Mouse (Mus musculus) forebrain, embryonic 16.5 days (tissue): Measurements from ENCODE around the gene Fus. TPM values are rescaled to one million over a fixed set of nuclear protein-coding genes. Genes with fewer than 3 reads are reported as not detected.

Experiments used
- ATAC-seq: fragments of 200-750 bp; cut with Nextera tagmentation; 2 replicates; pipeline ENCODE4 v1.8.0; 2017; ENCODE audit warnings: mild to moderate bottlenecking, moderate library complexity
- H3K27ac ChIP-seq: fragments of 300-500 bp; sonication (generic); 2 replicates; pipeline ENCODE4 v1.5.1; 2014; ENCODE audit warnings: low read length, control low read depth
- H3K27me3 ChIP-seq: fragments of 300-500 bp; sonication (generic); replicated peaks from 2 replicates; pipeline ENCODE4 v1.6.1; 2014; ENCODE audit warnings: low read length; ENCODE audit not compliant: control insufficient read depth, insufficient read depth
- H3K36me3 ChIP-seq: fragments of 300-500 bp; sonication (generic); 2 replicates; pipeline ENCODE4 v1.6.1; 2014; ENCODE audit not compliant: control insufficient read depth, insufficient read depth
- H3K4me1 ChIP-seq: fragments of 300-500 bp; sonication (generic); replicated peaks from 2 replicates; pipeline ENCODE4 v1.6.1; 2014; ENCODE audit warnings: low read length; ENCODE audit not compliant: control insufficient read depth, insufficient read depth
- H3K4me2 ChIP-seq: fragments of 300-500 bp; sonication (generic); 2 replicates; pipeline ENCODE4 v1.6.1; 2014; ENCODE audit warnings: mild to moderate bottlenecking, low read length, control low read depth
- H3K4me3 ChIP-seq: fragments of 300-500 bp; sonication (generic); replicated peaks from 2 replicates; pipeline ENCODE4 v1.5.1; 2014; ENCODE audit warnings: mild to moderate bottlenecking, low read length, control low read depth
- H3K9ac ChIP-seq: fragments of 300-500 bp; sonication (generic); replicated peaks from 2 replicates; pipeline ENCODE4 v1.6.1; 2014; ENCODE audit warnings: low read depth, low read length, control low read depth
- H3K9me3 ChIP-seq: fragments of 300-500 bp; sonication (generic); 2 replicates; pipeline ENCODE4 v1.6.1; 2016; ENCODE audit warnings: low read length; ENCODE audit not compliant: control insufficient read depth
- WGBS: fragments of 180-500 bp; shearing (Covaris S2); extraction: QIAGEN DNeasy Blood & Tissue Kit; methylation state at CpG from one replicate; pipeline ENCODE4 v1.1.7; 2014; 5-methylcytosine and 5-hydroxymethylcytosine counted together
- polyA plus RNA-seq: library from polyadenylated mRNA; unstranded; fragments of >200 nt; fragmentation: Nextera tagmentation; extraction: Ambion mirVana; gene quantifications from 2 replicates; pipeline ENCODE4 v1.2.1, GENCODE M21; 2015

Fus gene
- polyA plus RNA-seq: 342 and 386 TPM in 2 replicates

GRCm38 (mm10) chr7:127967004-127967921, at the start of gene Fus:
TSS of gene Fus (plus strand) at chr7:127967457.
- H3K4me1 ChIP-seq: peaks cover 22% of the 10 kb centered on the region
- no peaks in the 10 kb centered on the region for H3K27me3 ChIP-seq
- H3K4me2 ChIP-seq: peak within 1 kb of the TSS; percentile 80
- peaks cover 15% of the 10 kb centered on the region for H3K36me3 ChIP-seq
- H3K27ac ChIP-seq: peak within 1 kb of the TSS; percentile 97
- peak; percentile 94 for ATAC-seq
- H3K9me3 ChIP-seq: no peaks in the 10 kb centered on the region
- under 1% methylated on average over 86 of the region's 92 CpGs for WGBS
- peak within 1 kb of the TSS; percentile 93 for H3K4me3 ChIP-seq
- H3K9ac ChIP-seq: peak within 1 kb of the TSS; percentile 93

- no peak overlapping the region for H3K4me2 ChIP-seq
- H3K27me3 ChIP-seq: no peaks in the 10 kb centered on the region
- no peak overlapping the region for H3K9ac ChIP-seq
- ATAC-seq: no peak
- no peaks in the 10 kb centered on the region for H3K9me3 ChIP-seq
- peaks cover 2% of the 10 kb centered on the region for H3K4me1 ChIP-seq
- H3K36me3 ChIP-seq: peaks cover 15% of the 10 kb centered on the region
- 55% methylated on average over 3 of the region's 3 CpGs for WGBS
- H3K27ac ChIP-seq: no peak overlapping the region
- H3K4me3 ChIP-seq: no peak overlapping the region
Measured at GRCm38 (mm10) chr7:127918203-127918602, 49.1 kb upstream of the Fus start.

- H3K9me3 ChIP-seq: no peaks in the 10 kb centered on the region
- H3K27me3 ChIP-seq: no peaks in the 10 kb centered on the region
- no peak overlapping the region for H3K4me3 ChIP-seq
- ATAC-seq: no peak
- H3K4me1 ChIP-seq: no peaks in the 10 kb centered on the region
- peaks cover 15% of the 10 kb centered on the region for H3K36me3 ChIP-seq
- H3K27ac ChIP-seq: no peak overlapping the region
- H3K9ac ChIP-seq: no peak overlapping the region
- 78% methylated on average over 7 of the region's 7 CpGs for WGBS
- no peak overlapping the region for H3K4me2 ChIP-seq
Measured at GRCm38 (mm10) chr7:127919290-127919689, 48.0 kb upstream of the Fus start.

GRCm38 (mm10) chr7:127921516-127921915, 45.7 kb upstream of the Fus start:
- 69% methylated on average over 8 of the region's 8 CpGs for WGBS
- Histone ChIP-seq H3K27me3 (no peaks in the 10 kb centered on the region), H3K4me3 (no peak overlapping the region), H3K4me2 (no peak overlapping the region), H3K27ac (no peak overlapping the region), H3K4me1 (no peaks in the 10 kb centered on the region), H3K9ac (no peak overlapping the region), H3K36me3 (peaks cover 13% of the 10 kb centered on the region), H3K9me3 (no peaks in the 10 kb centered on the region)
- no peak for ATAC-seq

- no peak overlapping the region for H3K4me3 ChIP-seq
- no peaks in the 10 kb centered on the region for H3K9me3 ChIP-seq
- H3K9ac ChIP-seq: no peak overlapping the region
- peaks cover 7% of the 10 kb centered on the region; the same call in 1 of the 2 replicates for H3K36me3 ChIP-seq
- WGBS: 86% methylated on average over 6 of the region's 6 CpGs
- no peak overlapping the region for H3K27ac ChIP-seq
- no peak overlapping the region for H3K4me2 ChIP-seq
- ATAC-seq: no peak
- no peaks in the 10 kb centered on the region for H3K4me1 ChIP-seq
- H3K27me3 ChIP-seq: no peaks in the 10 kb centered on the region
Measured at GRCm38 (mm10) chr7:127922451-127923275, 44.6 kb upstream of the Fus start.

- Histone ChIP-seq H3K36me3 (peaks cover 7% of the 10 kb centered on the region; the same call in 1 of the 2 replicates), H3K9me3 (no peaks in the 10 kb centered on the region), H3K4me1 (no peaks in the 10 kb centered on the region), H3K4me2 (no peak overlapping the region), H3K27ac (no peak overlapping the region), H3K9ac (no peak overlapping the region), H3K27me3 (peaks cover 6% of the 10 kb centered on the region), H3K4me3 (no peak overlapping the region)
- 86% methylated on average over 5 of the region's 5 CpGs for WGBS
- ATAC-seq: no peak
Measured at GRCm38 (mm10) chr7:127923714-127924113, 43.5 kb upstream of the Fus start.

- WGBS: 44% methylated on average over 5 of the region's 5 CpGs
- Histone ChIP-seq H3K4me1 (peaks cover 4% of the 10 kb centered on the region), H3K27ac (no peak overlapping the region), H3K4me3 (no peak overlapping the region), H3K9me3 (no peaks in the 10 kb centered on the region), H3K27me3 (peaks cover 18% of the 10 kb centered on the region), H3K9ac (no peak overlapping the region), H3K36me3 (peaks cover 7% of the 10 kb centered on the region; the same call in 1 of the 2 replicates), H3K4me2 (no peak overlapping the region)
- no peak for ATAC-seq
Measured at GRCm38 (mm10) chr7:127925252-127925651, 42.0 kb upstream of the Fus start.

- Histone ChIP-seq H3K27ac (no peak overlapping the region), H3K4me3 (no peak overlapping the region), H3K4me2 (no peak overlapping the region), H3K9me3 (no peaks in the 10 kb centered on the region), H3K36me3 (peaks cover 4% of the 10 kb centered on the region; the same call in 1 of the 2 replicates), H3K4me1 (peaks cover 4% of the 10 kb centered on the region), H3K9ac (no peak overlapping the region), H3K27me3 (peaks cover 23% of the 10 kb centered on the region)
- no peak for ATAC-seq
- WGBS: 92% methylated on average over 8 of the region's 8 CpGs
Measured at GRCm38 (mm10) chr7:127926066-127926465, 41.2 kb upstream of the Fus start.

GRCm38 (mm10) chr7:127926846-127927245, 40.4 kb upstream of the Fus start:
- Histone ChIP-seq H3K9me3 (no peaks in the 10 kb centered on the region), H3K27ac (no peak overlapping the region), H3K27me3 (peaks cover 23% of the 10 kb centered on the region), H3K36me3 (peaks cover 4% of the 10 kb centered on the region; the same call in 1 of the 2 replicates), H3K4me1 (peaks cover 4% of the 10 kb centered on the region), H3K4me3 (no peak overlapping the region), H3K9ac (no peak overlapping the region), H3K4me2 (no peak overlapping the region)
- 88% methylated on average over 11 of the region's 11 CpGs for WGBS
- no peak for ATAC-seq
